Mouse (Mus musculus): ENCODE measurements around the gene Ap5b1. TPM values are rescaled to one million over a fixed set of nuclear protein-coding genes. Genes with fewer than 3 reads are reported as not detected.

Ap5b1 gene
- polyA plus RNA-seq (2017; shearing (Covaris generic)): 10 to 100 TPM; 11.7 to 22.5 TPM

DNA sequence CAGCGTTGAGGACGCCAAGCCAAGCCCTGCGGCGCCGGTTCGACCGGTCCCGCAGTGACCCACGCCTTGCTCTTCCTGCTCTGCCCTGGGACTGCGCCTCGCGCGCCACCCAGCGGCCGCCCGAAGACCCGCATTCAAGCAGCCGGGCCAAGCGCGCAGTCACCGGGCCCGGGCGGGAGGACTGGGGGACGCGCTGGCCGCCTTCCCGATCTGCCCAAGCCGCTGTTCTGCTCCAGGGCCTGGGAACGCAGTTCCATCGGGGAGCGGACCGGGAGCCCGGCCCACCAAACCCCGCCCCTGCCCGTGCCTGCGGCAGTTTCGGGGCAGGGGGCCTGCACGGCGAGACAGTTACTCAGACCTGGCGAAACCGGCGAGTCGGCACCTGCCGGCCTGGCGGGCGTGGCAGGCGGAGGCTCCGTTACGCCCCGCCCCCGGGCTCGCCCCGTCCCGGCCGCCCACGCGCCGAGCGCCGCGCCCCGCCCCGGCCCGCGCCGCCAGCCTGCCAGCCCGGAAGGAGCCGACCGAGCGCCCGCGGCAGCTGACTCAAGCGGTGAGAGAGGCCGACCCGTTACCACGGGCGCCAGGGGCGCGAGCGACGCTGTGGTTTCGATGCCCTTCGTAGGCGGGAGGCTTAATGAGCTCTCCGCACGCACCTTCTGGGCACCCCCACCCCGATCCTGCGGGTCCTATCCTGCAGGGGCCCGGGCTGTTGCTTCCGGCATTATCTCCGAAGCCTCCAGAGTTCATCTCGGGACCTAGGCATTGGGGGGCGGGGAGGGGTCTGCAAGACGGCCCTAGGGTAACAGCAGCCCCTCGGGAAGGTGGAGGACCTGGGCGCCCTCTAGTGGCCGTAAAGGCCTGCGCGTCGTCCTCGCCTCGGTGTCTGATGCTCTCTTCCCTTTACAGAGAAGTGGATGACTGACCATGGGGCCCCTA is at the start of gene Ap5b1:
TSS of gene Ap5b1 (plus strand) at position 492 of the 936 bp plus-strand sequence.

DNA sequence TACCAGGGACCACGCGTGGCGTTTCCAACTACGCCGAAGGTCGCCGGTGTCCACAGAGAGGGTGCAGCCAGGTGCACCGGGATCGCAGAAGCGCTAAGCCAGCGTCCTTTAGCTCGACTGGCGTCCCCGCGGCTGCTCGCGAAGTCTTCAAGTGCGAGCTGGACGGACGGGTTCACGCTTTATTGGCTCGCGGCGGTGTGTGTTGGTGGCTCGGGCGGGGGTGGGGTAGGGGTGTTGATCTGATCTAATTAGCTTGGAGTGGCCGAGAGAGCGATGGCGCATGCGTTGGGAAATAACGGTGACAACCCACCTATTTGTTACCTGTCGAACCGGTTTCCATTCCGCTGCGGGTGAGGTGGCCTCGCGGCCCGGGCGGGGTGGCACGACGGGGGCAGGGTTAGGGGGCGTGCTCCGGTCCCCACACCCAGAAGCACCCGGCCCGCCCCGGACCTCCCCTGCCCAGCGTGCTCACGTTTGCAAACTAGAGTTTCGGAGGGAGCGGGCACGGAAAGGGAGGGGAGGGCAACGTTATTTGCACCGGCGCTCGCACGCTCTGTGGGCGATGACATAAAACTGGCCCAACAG is 7.3 kb upstream of the Ap5b1 start, which contains the start of gene Ovol1:
TSS of gene Ovol1 (minus strand) at position 190 of the 585 bp plus-strand sequence.

DNA sequence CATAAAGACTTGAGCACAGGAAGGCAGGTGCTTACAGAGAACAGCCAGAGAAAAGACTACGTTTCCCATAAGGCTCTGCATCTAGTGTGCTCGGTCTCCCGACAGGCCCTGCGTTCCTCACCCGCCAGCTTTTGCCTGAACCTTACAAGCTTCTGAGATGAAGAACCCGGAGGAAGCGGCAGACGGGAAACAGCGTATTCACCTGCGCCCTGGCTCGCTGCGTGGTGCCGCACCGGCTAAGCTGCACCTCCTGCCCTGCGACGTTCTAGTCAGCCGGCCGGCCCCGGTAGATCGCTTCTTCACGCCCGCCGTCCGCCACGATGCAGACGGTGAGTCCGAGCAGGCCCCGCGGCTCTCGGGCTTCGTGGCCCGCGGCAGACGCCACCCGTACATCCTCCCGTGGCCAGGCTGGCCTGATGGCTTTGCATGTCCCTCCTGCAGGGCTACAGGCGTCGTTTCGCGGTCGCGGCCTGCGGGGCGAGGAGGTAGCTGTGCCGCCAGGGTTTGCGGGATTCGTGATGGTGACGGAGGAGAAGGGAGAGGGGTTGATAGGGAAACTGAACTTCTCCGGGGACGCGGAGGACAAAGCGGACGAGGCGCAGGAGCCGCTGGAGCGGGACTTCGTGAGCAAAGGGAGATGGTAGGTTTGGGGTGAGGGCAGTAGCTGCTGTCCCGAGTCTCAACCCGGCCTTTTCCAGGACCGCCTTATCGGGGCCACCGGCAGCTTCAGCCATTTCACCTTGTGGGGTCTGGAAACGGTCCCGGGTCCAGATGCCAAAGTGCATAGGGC is 34.1 kb downstream of the Ap5b1 start, which contains the start of gene Rnaseh2c:
TSS of gene Rnaseh2c (plus strand) at position 122 of the 790 bp plus-strand sequence.

DNA sequence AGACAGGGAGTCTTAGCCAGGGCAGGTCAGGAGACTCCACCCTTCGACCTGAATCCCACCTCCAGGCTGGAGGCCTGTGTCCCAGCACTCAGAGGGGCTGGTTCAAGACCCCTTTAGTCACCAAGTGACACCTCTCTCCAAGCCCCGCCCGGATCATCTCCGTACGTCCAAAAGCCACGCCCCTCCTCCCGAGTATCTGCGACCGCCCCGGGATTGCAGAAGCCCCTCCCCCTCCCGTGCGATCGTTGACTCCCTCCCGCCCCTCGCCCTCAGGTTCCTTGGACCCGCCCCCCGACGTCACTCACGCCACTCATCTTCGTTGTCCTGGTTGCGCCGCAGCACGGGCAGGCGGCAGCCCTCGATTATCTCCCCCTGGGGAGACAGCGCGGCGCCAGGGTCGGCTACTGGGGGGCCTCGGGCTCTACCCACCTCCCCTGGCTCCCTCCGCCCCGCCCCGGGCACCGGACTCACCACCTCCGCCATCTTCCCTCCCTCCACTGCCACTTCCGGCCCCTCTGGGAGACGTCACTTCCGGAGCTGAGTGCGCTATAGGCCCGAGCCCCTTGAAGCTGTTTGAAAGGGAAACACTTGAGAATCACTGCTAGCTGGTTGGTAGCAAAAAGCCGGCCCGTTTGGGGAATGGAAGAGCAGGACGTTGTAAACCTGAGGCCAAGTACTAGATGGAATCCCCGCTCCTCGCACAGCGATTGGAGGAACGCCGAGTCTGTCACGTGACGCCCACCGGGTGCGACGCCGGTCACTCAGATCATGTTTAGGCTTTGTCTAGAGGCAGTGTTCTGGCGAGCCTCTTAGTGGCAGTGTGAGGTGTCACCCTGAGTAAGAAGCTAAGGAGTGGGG is 42.0 kb downstream of the Ap5b1 start, which contains the start of gene Kat5:
TSS of gene Kat5 (minus strand) at position 691 of the 858 bp plus-strand sequence.

Other genes with a start within 250 kb of the Ap5b1 start
- gene Catsper1, start 232.3 kb upstream of the Ap5b1 start, polyA plus RNA-seq (2017; shearing (Covaris generic)): under 1 TPM in 1 of 2 experiments, not detected in 1; 0.07 TPM
- gene Cst6, start 218.5 kb upstream of the Ap5b1 start, polyA plus RNA-seq (2017; shearing (Covaris generic)): 1 to 10 TPM; 3.0 to 5.4 TPM
- gene Eif1ad, start 201.3 kb upstream of the Ap5b1 start, polyA plus RNA-seq (2017; shearing (Covaris generic)): 10 to 100 TPM; 51.1 to 61.3 TPM
- 100 to 1,000 TPM; 260 to 336 TPM for gene Banf1, start 200.9 kb upstream of the Ap5b1 start, polyA plus RNA-seq (2017; shearing (Covaris generic))
- 100 to 1,000 TPM; 177 to 178 TPM for gene Sart1, start 179.3 kb upstream of the Ap5b1 start, polyA plus RNA-seq (2017; shearing (Covaris generic))
- 1 to 10 TPM in 1 of 2 experiments, under 1 TPM in 1; 0.94 to 1.5 TPM for gene Tsga10ip, start 165.5 kb upstream of the Ap5b1 start, polyA plus RNA-seq (2017; shearing (Covaris generic))
- 100 to 1,000 TPM; 175 to 253 TPM for gene Drap1, start 143.0 kb upstream of the Ap5b1 start, polyA plus RNA-seq (2017; shearing (Covaris generic))
- gene AI837181, start 142.9 kb upstream of the Ap5b1 start, polyA plus RNA-seq (2017; shearing (Covaris generic)): 10 to 100 TPM; 35.9 to 38.9 TPM
- gene Fosl1, start 120.5 kb upstream of the Ap5b1 start, polyA plus RNA-seq (2017; shearing (Covaris generic)): under 1 TPM in 1 of 2 experiments, not detected in 1; 0.10 TPM
- gene Ccdc85b, start 110.1 kb upstream of the Ap5b1 start, polyA plus RNA-seq (2017; shearing (Covaris generic)): 10 to 100 TPM; 10.6 to 11.9 TPM
- 100 to 1,000 TPM; 135 to 140 TPM for gene Fibp, start 107.4 kb upstream of the Ap5b1 start, polyA plus RNA-seq (2017; shearing (Covaris generic))
- gene Ctsw, start 99.5 kb upstream of the Ap5b1 start, polyA plus RNA-seq (2017; shearing (Covaris generic)): 100 to 1,000 TPM; 166 to 186 TPM
- 1 to 10 TPM; 1.6 to 3.1 TPM for gene Efemp2, start 94.1 kb upstream of the Ap5b1 start, polyA plus RNA-seq (2017; shearing (Covaris generic))
- 10 to 100 TPM; 56.5 to 60.6 TPM for gene Mus81, start 79.6 kb upstream of the Ap5b1 start, polyA plus RNA-seq (2017; shearing (Covaris generic))
- gene Cfl1, start 77.6 kb upstream of the Ap5b1 start, polyA plus RNA-seq (2017; shearing (Covaris generic)): 1,000 to 10,000 TPM; 4,073 to 4,463 TPM
- under 1 TPM in 1 of 2 experiments, not detected in 1; 0.22 TPM for gene 1700020D05Rik, start 64.2 kb upstream of the Ap5b1 start, polyA plus RNA-seq (2017; shearing (Covaris generic))
- 10 to 100 TPM; 10.7 to 22.0 TPM for gene Snx32, start 57.5 kb upstream of the Ap5b1 start, polyA plus RNA-seq (2017; shearing (Covaris generic))
- under 1 TPM in 1 of 2 experiments, not detected in 1; 0.57 TPM for gene Ovol1, start 7.4 kb upstream of the Ap5b1 start, polyA plus RNA-seq (2017; shearing (Covaris generic))
- 100 to 1,000 TPM; 104 to 115 TPM for gene Rnaseh2c, start 33.8 kb downstream of the Ap5b1 start, polyA plus RNA-seq (2017; shearing (Covaris generic))
- gene Kat5, start 42.2 kb downstream of the Ap5b1 start, polyA plus RNA-seq (2017; shearing (Covaris generic)): 10 to 100 TPM; 37.2 to 37.4 TPM
- gene Rela, start 69.5 kb downstream of the Ap5b1 start, polyA plus RNA-seq (2017; shearing (Covaris generic)): 100 to 1,000 TPM; 137 to 140 TPM
- gene Sipa1, start 95.7 kb downstream of the Ap5b1 start, polyA plus RNA-seq (2017; shearing (Covaris generic)): 100 to 1,000 TPM; 121 to 239 TPM
- gene Map3k11, start 120.7 kb downstream of the Ap5b1 start, polyA plus RNA-seq (2017; shearing (Covaris generic)): 10 to 100 TPM; 47.3 to 58.7 TPM
- 10 to 100 TPM; 27.6 to 46.4 TPM for gene Pcnx3, start 120.9 kb downstream of the Ap5b1 start, polyA plus RNA-seq (2017; shearing (Covaris generic))
- 1 to 10 TPM; 2.7 to 4.0 TPM for gene Kcnk7, start 136.3 kb downstream of the Ap5b1 start, polyA plus RNA-seq (2017; shearing (Covaris generic))
- gene Ehbp1l1, start 158.3 kb downstream of the Ap5b1 start, polyA plus RNA-seq (2017; shearing (Covaris generic)): 10 to 100 TPM; 35.7 to 68.1 TPM
- 100 to 1,000 TPM; 101 to 122 TPM for gene Fam89b, start 161.6 kb downstream of the Ap5b1 start, polyA plus RNA-seq (2017; shearing (Covaris generic))
- under 1 TPM; 0.74 to 0.98 TPM for gene Ltbp3, start 172.9 kb downstream of the Ap5b1 start, polyA plus RNA-seq (2017; shearing (Covaris generic))
- gene Scyl1, start 203.4 kb downstream of the Ap5b1 start, polyA plus RNA-seq (2017; shearing (Covaris generic)): 10 to 100 TPM; 45.0 to 60.9 TPM